Mouse (Mus musculus) spleen, postnatal 4 days (tissue): ENCODE data around the gene Vmn1r43.
"Not testable (repeated sequence)": the region's sequence is repeated elsewhere in the genome, so short reads cannot be mapped to it uniquely, and the experiment has no call there.

Experiments
- DNase-seq, 2 experiments: peaks; one replicate each; pipeline ENCODE4 v3.0.0; 2022; ENCODE audit warnings: low spot score in 2 of 2

Vmn1r43 gene

GRCm38 (mm10) chr6:89876313-89876712 lies at the start of gene Vmn1r43, which contains the start of gene Vmn1r42:
Gene Vmn1r43, minus strand, starts transcription at chr6:89876413.
Gene Vmn1r42, minus strand, starts transcription at chr6:89876413.
- DNase-seq, result not testable (repeated sequence)

GRCm38 (mm10) chr6:89883812-89884211 lies 7.6 kb upstream of the Vmn1r43 start:
- DNase-seq, result no peak

- no peak for DNase-seq
These were observed 7.1 kb upstream of the Vmn1r43 start, which contains the start of gene Vmn1r44 for GRCm38 (mm10) chr6:89883360-89883759. Gene Vmn1r44, plus strand, starts transcription at chr6:89883660.

GRCm38 (mm10) chr6:89880867-89881266 lies 4.7 kb upstream of the Vmn1r43 start:
- DNase-seq, result no peak

GRCm38 (mm10) chr6:89876963-89877362 lies 750 bp upstream of the Vmn1r43 start:
- no peak for DNase-seq

- DNase-seq, result no peak
These were observed 8.2 kb downstream of the Vmn1r43 start for GRCm38 (mm10) chr6:89867976-89868375.

- no peak for DNase-seq
These were observed 8.9 kb downstream of the Vmn1r43 start for GRCm38 (mm10) chr6:89867276-89867675.

GRCm38 (mm10) chr6:89863792-89864191 lies 12.4 kb downstream of the Vmn1r43 start:
- DNase-seq, result no peak

- no peak for DNase-seq
These were observed 16.4 kb downstream of the Vmn1r43 start for GRCm38 (mm10) chr6:89859839-89860238.

GRCm38 (mm10) chr6:89857552-89857951 lies 18.7 kb downstream of the Vmn1r43 start:
- DNase-seq, result no peak
